Mouse (Mus musculus) forebrain, embryonic 16.5 days (tissue): ENCODE data around the gene Ttc41. TPM values are rescaled to one million over a fixed set of nuclear protein-coding genes. Genes with fewer than 3 reads are reported as not detected.
"Not testable (repeated sequence)": the region's sequence is repeated elsewhere in the genome, so short reads cannot be mapped to it uniquely, and the experiment has no call there.

Experiments
- ATAC-seq: fragments of 200-750 bp; cut with Nextera tagmentation; 2 replicates; pipeline ENCODE4 v1.8.0; 2017; ENCODE audit warnings: mild to moderate bottlenecking, moderate library complexity
- H3K27ac ChIP-seq: fragments of 300-500 bp; sonication (generic); 2 replicates; pipeline ENCODE4 v1.5.1; 2014; ENCODE audit warnings: low read length, control low read depth
- H3K27me3 ChIP-seq: fragments of 300-500 bp; sonication (generic); replicated peaks from 2 replicates; pipeline ENCODE4 v1.6.1; 2014; ENCODE audit warnings: low read length; ENCODE audit not compliant: control insufficient read depth, insufficient read depth
- H3K36me3 ChIP-seq: fragments of 300-500 bp; sonication (generic); 2 replicates; pipeline ENCODE4 v1.6.1; 2014; ENCODE audit not compliant: control insufficient read depth, insufficient read depth
- H3K4me1 ChIP-seq: fragments of 300-500 bp; sonication (generic); replicated peaks from 2 replicates; pipeline ENCODE4 v1.6.1; 2014; ENCODE audit warnings: low read length; ENCODE audit not compliant: control insufficient read depth, insufficient read depth
- H3K4me2 ChIP-seq: fragments of 300-500 bp; sonication (generic); 2 replicates; pipeline ENCODE4 v1.6.1; 2014; ENCODE audit warnings: mild to moderate bottlenecking, low read length, control low read depth
- H3K4me3 ChIP-seq: fragments of 300-500 bp; sonication (generic); replicated peaks from 2 replicates; pipeline ENCODE4 v1.5.1; 2014; ENCODE audit warnings: mild to moderate bottlenecking, low read length, control low read depth
- H3K9ac ChIP-seq: fragments of 300-500 bp; sonication (generic); replicated peaks from 2 replicates; pipeline ENCODE4 v1.6.1; 2014; ENCODE audit warnings: low read depth, low read length, control low read depth
- H3K9me3 ChIP-seq: fragments of 300-500 bp; sonication (generic); 2 replicates; pipeline ENCODE4 v1.6.1; 2016; ENCODE audit warnings: low read length; ENCODE audit not compliant: control insufficient read depth
- WGBS: fragments of 180-500 bp; shearing (Covaris S2); extraction: QIAGEN DNeasy Blood & Tissue Kit; methylation state at CpG from one replicate; pipeline ENCODE4 v1.1.7; 2014; 5-methylcytosine and 5-hydroxymethylcytosine counted together
- polyA plus RNA-seq: library from polyadenylated mRNA; unstranded; fragments of >200 nt; fragmentation: Nextera tagmentation; extraction: Ambion mirVana; gene quantifications from 2 replicates; pipeline ENCODE4 v1.2.1, GENCODE M21; 2015

Gene Ttc41
- 1.1 and 1.6 TPM in 2 replicates for polyA plus RNA-seq

GRCm38 (mm10) chr10:86705318-86705921 lies at the start of gene Ttc41, which contains the start of gene Hsp90b1:
Ttc41 (plus strand) TSS chr10:86705811.
Hsp90b1 (minus strand) TSS chr10:86705509.
- Histone ChIP-seq H3K9me3 (no peaks in the 10 kb centered on the region), H3K4me3 (peak within 1 kb of the TSS; percentile 75), H3K27ac (peak within 1 kb of the TSS; percentile 98), H3K4me1 (peaks cover 37% of the 10 kb centered on the region), H3K36me3 (peaks cover 19% of the 10 kb centered on the region), H3K4me2 (peak within 1 kb of the TSS; percentile 82), H3K27me3 (no peaks in the 10 kb centered on the region), H3K9ac (peak within 1 kb of the TSS; percentile 86)
- peak; percentile 96 for ATAC-seq
- under 1% methylated on average over 51 of the region's 51 CpGs for WGBS

GRCm38 (mm10) chr10:86670550-86670949 lies 35.1 kb upstream of the Ttc41 start:
- H3K4me3 ChIP-seq, H3K4me2 ChIP-seq, H3K9ac ChIP-seq, H3K27ac ChIP-seq, H3K9me3 ChIP-seq, H3K36me3 ChIP-seq, ATAC-seq, H3K27me3 ChIP-seq, H3K4me1 ChIP-seq: not testable (repeated sequence)
- WGBS = 79% methylated on average over 4 of the region's 4 CpGs

GRCm38 (mm10) chr10:86684797-86685178 lies 20.8 kb upstream of the Ttc41 start:
- not testable (repeated sequence) for H3K27me3 ChIP-seq, H3K27ac ChIP-seq, H3K9ac ChIP-seq

GRCm38 (mm10) chr10:86685179-86686016 lies 20.2 kb upstream of the Ttc41 start:
- H3K9me3 ChIP-seq, H3K36me3 ChIP-seq, H3K4me1 ChIP-seq, H3K27me3 ChIP-seq: not testable (repeated sequence)
- peak; percentile 96 for ATAC-seq
- peak overlapping the region; percentile 72 for H3K4me3 ChIP-seq
- peak overlapping the region; percentile 81 for H3K27ac ChIP-seq
- under 1% methylated on average over 41 of the region's 53 CpGs for WGBS
- peak overlapping the region; percentile 93 for H3K9ac ChIP-seq
- peak overlapping the region; percentile 60 for H3K4me2 ChIP-seq

More at GRCm38 (mm10) chr10:86684797-86685178, 20.8 kb upstream of the Ttc41 start:
- not testable (repeated sequence) for H3K4me1 ChIP-seq, H3K36me3 ChIP-seq, H3K9me3 ChIP-seq
- WGBS = 25% methylated on average over 2 of the region's 2 CpGs
- peak overlapping the region; percentile 60 for H3K4me2 ChIP-seq
- peak overlapping the region; percentile 72 for H3K4me3 ChIP-seq
- peak; percentile 49 for ATAC-seq

GRCm38 (mm10) chr10:86686017-86686360 lies 19.6 kb upstream of the Ttc41 start:
- H3K9ac ChIP-seq = peak overlapping the region; percentile 93
- ATAC-seq, H3K36me3 ChIP-seq, H3K4me1 ChIP-seq, H3K9me3 ChIP-seq, H3K27ac ChIP-seq, H3K27me3 ChIP-seq: not testable (repeated sequence)
- H3K4me3 ChIP-seq = peak overlapping the region; percentile 72
- peak overlapping the region; percentile 60 for H3K4me2 ChIP-seq
- 21% methylated on average over 9 of the region's 9 CpGs for WGBS

- peaks cover 42% of the 10 kb centered on the region for H3K36me3 ChIP-seq
- H3K27me3 ChIP-seq = no peaks in the 10 kb centered on the region
- 78% methylated on average over 3 of the region's 3 CpGs for WGBS
- no peak overlapping the region for H3K4me2 ChIP-seq
- H3K4me3 ChIP-seq = no peak overlapping the region
- no peak overlapping the region for H3K9ac ChIP-seq
- H3K27ac ChIP-seq = no peak overlapping the region
- ATAC-seq = no peak
- H3K9me3 ChIP-seq = no peaks in the 10 kb centered on the region
- peaks cover 42% of the 10 kb centered on the region for H3K4me1 ChIP-seq
Measured at GRCm38 (mm10) chr10:86700251-86700650, 5.4 kb upstream of the Ttc41 start.

- Histone ChIP-seq H3K4me2 (no peak overlapping the region), H3K9ac (no peak overlapping the region), H3K4me1 (peaks cover 42% of the 10 kb centered on the region), H3K27me3 (no peaks in the 10 kb centered on the region), H3K36me3 (peaks cover 34% of the 10 kb centered on the region), H3K4me3 (no peak overlapping the region), H3K9me3 (no peaks in the 10 kb centered on the region), H3K27ac (no peak overlapping the region)
- WGBS = 55% methylated on average over 3 of the region's 3 CpGs
- no peak for ATAC-seq
Measured at GRCm38 (mm10) chr10:86700973-86701372, 4.6 kb upstream of the Ttc41 start.

GRCm38 (mm10) chr10:86702312-86702920 lies 3.2 kb upstream of the Ttc41 start:
- H3K27ac ChIP-seq = no peak overlapping the region
- peaks cover 33% of the 10 kb centered on the region for H3K36me3 ChIP-seq
- H3K4me3 ChIP-seq = no peak overlapping the region
- H3K27me3 ChIP-seq = no peaks in the 10 kb centered on the region
- 47% methylated on average over 4 of the region's 4 CpGs for WGBS
- peaks cover 48% of the 10 kb centered on the region for H3K4me1 ChIP-seq
- no peak overlapping the region for H3K9ac ChIP-seq
- H3K4me2 ChIP-seq = no peak overlapping the region
- no peak for ATAC-seq
- H3K9me3 ChIP-seq = no peaks in the 10 kb centered on the region

GRCm38 (mm10) chr10:86703375-86703774 lies 2.2 kb upstream of the Ttc41 start:
- 79% methylated on average over 4 of the region's 4 CpGs for WGBS
- peaks cover 27% of the 10 kb centered on the region for H3K36me3 ChIP-seq
- no peaks in the 10 kb centered on the region for H3K27me3 ChIP-seq
- ATAC-seq = no peak
- peaks cover 48% of the 10 kb centered on the region for H3K4me1 ChIP-seq
- peak overlapping the region; percentile 75 for H3K4me3 ChIP-seq
- H3K27ac ChIP-seq = no peak overlapping the region
- H3K9me3 ChIP-seq = no peaks in the 10 kb centered on the region
- H3K9ac ChIP-seq = peak overlapping the region; percentile 26; the same call in 1 of the 2 replicates
- peak overlapping the region; percentile 82 for H3K4me2 ChIP-seq
